Mouse (Mus musculus) megakaryocyte, embryonic 14.5 days (primary cell): ENCODE results near the gene Ccdc97.

Source experiments
- FLI1 ChIP-seq: IDR thresholded peaks from 2 replicates; pipeline ENCODE4 v1.6.1; 2012; ENCODE audit warnings: low read length, inconsistent platforms, mixed read lengths
- GATA1 ChIP-seq: IDR thresholded peaks from 3 replicates; pipeline ENCODE4 v1.6.1; 2012; ENCODE audit warnings: mixed read lengths, low read length, inconsistent platforms, borderline replicate concordance

DNA sequence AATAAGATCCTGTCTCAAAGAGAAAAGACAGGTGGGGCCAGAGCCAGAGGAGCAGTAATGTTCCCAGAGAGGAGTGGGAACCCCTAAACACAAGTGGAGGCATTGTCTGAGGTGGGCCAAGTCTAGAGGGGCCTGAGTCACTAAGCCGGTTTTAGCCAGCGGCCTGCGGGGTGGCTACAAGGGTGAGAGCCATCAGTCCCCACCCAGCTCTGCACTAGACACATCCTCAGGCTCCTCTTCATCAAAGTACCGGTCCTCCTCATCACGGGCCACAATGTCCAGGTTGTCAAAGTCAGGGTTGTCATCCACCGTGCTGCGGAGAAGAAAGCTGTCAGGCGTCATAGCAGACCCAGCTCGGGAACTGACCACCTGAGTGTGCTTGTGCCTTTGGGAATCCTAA, 6.1 kb downstream of the Ccdc97 start:
- TF ChIP-seq GATA1 (no peak), FLI1 (no peak)
